Mouse (Mus musculus) left cerebral cortex, adult 8-10 months (tissue): Measurements from ENCODE around the gene Gltpd2. TPM values are rescaled to one million over a fixed set of nuclear protein-coding genes. Genes with fewer than 3 reads are reported as not detected.
"Not testable (repeated sequence)": the region's sequence is repeated elsewhere in the genome, so short reads cannot be mapped to it uniquely, and the experiment has no call there.

Experiments used
- DNase-seq, 2 experiments: peaks; one replicate each; pipeline ENCODE4 v3.0.0; 2022; ENCODE audit warnings: low spot score in 2 of 2
- total RNA-seq, 4 experiments: library from RNA; stranded (reverse); gene quantifications; 2 replicates each; pipeline ENCODE4 v1.2.4; 2022

The Gltpd2 gene
- total RNA-seq, 4 experiments from 2014 or later: not detected

GRCm38 (mm10) chr11:70516352-70516751, 2.6 kb upstream of the Gltpd2 start:
- no peak for DNase-seq

GRCm38 (mm10) chr11:70518436-70518835, 560 bp upstream of the Gltpd2 start:
- no peak for DNase-seq

- no peak for DNase-seq
These were observed 1.3 kb downstream of the Gltpd2 start for GRCm38 (mm10) chr11:70520178-70520769.

- not testable (repeated sequence) for DNase-seq
These were observed 4.5 kb downstream of the Gltpd2 start for GRCm38 (mm10) chr11:70523306-70523989.

- DNase-seq: no peak
These were observed 5.8 kb downstream of the Gltpd2 start for GRCm38 (mm10) chr11:70524782-70525181.

GRCm38 (mm10) chr11:70525184-70525678, 6.2 kb downstream of the Gltpd2 start, which contains the start of gene Psmb6:
Gene Psmb6 (plus strand): TSS chr11:70525367.
- DNase-seq: peak; percentile 79 to 95

- no peak for DNase-seq
These were observed 6.7 kb downstream of the Gltpd2 start for GRCm38 (mm10) chr11:70525726-70526125.

GRCm38 (mm10) chr11:70526211-70526610, 7.2 kb downstream of the Gltpd2 start:
- DNase-seq: no peak

- no peak for DNase-seq
These were observed 9.6 kb downstream of the Gltpd2 start for GRCm38 (mm10) chr11:70528610-70529009.

GRCm38 (mm10) chr11:70531065-70531464, 12.1 kb downstream of the Gltpd2 start:
- DNase-seq: not testable (repeated sequence)

- no peak for DNase-seq
These were observed 13.8 kb downstream of the Gltpd2 start, which contains the start of gene Gm40193 for GRCm38 (mm10) chr11:70532839-70533238. Gene Gm40193 (minus strand): TSS chr11:70532939.

GRCm38 (mm10) chr11:70539423-70539822, 20.4 kb downstream of the Gltpd2 start:
- DNase-seq: no peak

- DNase-seq: peak; percentile 47 to 71
These were observed 21.0 kb downstream of the Gltpd2 start, which contains the start of gene Pld2 for GRCm38 (mm10) chr11:70539877-70540587. Gene Pld2 (plus strand): TSS chr11:70540064.

GRCm38 (mm10) chr11:70540928-70541327, 21.9 kb downstream of the Gltpd2 start:
- DNase-seq: no peak

GRCm38 (mm10) chr11:70541415-70541814, 22.4 kb downstream of the Gltpd2 start:
- no peak for DNase-seq

- DNase-seq: no peak
These were observed 25.5 kb downstream of the Gltpd2 start for GRCm38 (mm10) chr11:70544496-70544895.

GRCm38 (mm10) chr11:70551526-70551925, 32.5 kb downstream of the Gltpd2 start:
- no peak for DNase-seq

- DNase-seq: no peak
These were observed 34.9 kb downstream of the Gltpd2 start for GRCm38 (mm10) chr11:70553940-70554339.

- DNase-seq: no peak
These were observed 38.5 kb downstream of the Gltpd2 start for GRCm38 (mm10) chr11:70557545-70557944.

- DNase-seq: no peak
These were observed 42.9 kb downstream of the Gltpd2 start for GRCm38 (mm10) chr11:70561937-70562286.

GRCm38 (mm10) chr11:70562287-70562994, 43.4 kb downstream of the Gltpd2 start, which contains the start of gene Mink1:
Gene Mink1 (plus strand): TSS chr11:70562881.
- DNase-seq: peak; percentile 72 to 94
